Mouse (Mus musculus) limb, embryonic 12.5 days (tissue): ENCODE data around the gene Filip1. TPM values are rescaled to one million over a fixed set of nuclear protein-coding genes. Genes with fewer than 3 reads are reported as not detected.

ENCODE experiments used
- ATAC-seq: fragments of 200-750 bp; cut with Nextera tagmentation; 2 replicates; pipeline ENCODE4 v1.8.0; 2017; ENCODE audit warnings: low read depth, moderate TSS enrichment; ENCODE audit not compliant: insufficient number of reproducible peaks, insufficient read depth, low FRiP score, low TSS enrichment
- H3K27ac ChIP-seq: fragments of 300-500 bp; sonication (generic); 2 replicates; pipeline ENCODE4 v1.5.1; 2016; ENCODE audit warnings: mild to moderate bottlenecking, moderate library complexity
- H3K27me3 ChIP-seq: fragments of 300-500 bp; sonication (generic); 2 replicates; pipeline ENCODE4 v1.6.1; 2016; ENCODE audit warnings: mild to moderate bottlenecking, moderate library complexity
- H3K36me3 ChIP-seq: fragments of 300-500 bp; sonication (generic); 2 replicates; pipeline ENCODE4 v1.6.1; 2016; ENCODE audit warnings: mild to moderate bottlenecking, moderate library complexity
- H3K4me1 ChIP-seq: fragments of 300-500 bp; sonication (generic); replicated peaks from 2 replicates; pipeline ENCODE4 v1.6.1; 2016
- H3K4me2 ChIP-seq: fragments of 300-500 bp; sonication (generic); 2 replicates; pipeline ENCODE4 v1.6.1; 2016; ENCODE audit warnings: mild to moderate bottlenecking, moderate library complexity
- H3K4me3 ChIP-seq: fragments of 300-500 bp; sonication (generic); replicated peaks from 2 replicates; pipeline ENCODE4 v1.5.1; 2016; ENCODE audit warnings: mild to moderate bottlenecking
- H3K9ac ChIP-seq: fragments of 300-500 bp; sonication (generic); replicated peaks from 2 replicates; pipeline ENCODE4 v1.6.1; 2016; ENCODE audit warnings: mild to moderate bottlenecking, moderate library complexity
- H3K9me3 ChIP-seq: fragments of 300-500 bp; sonication (generic); 2 replicates; pipeline ENCODE4 v1.6.1; 2016; ENCODE audit warnings: mild to moderate bottlenecking, moderate library complexity
- WGBS: fragments of 180-500 bp; shearing (Covaris S2); methylation state at CpG from one replicate; pipeline ENCODE4 v1.1.7; 2016; 5-methylcytosine and 5-hydroxymethylcytosine counted together
- polyA plus RNA-seq: library from polyadenylated mRNA; unstranded; fragments of >200 nt; fragmentation: Nextera tagmentation; extraction: Ambion mirVana; gene quantifications from 2 replicates; pipeline ENCODE4 v1.2.1, GENCODE M21; 2016

Gene Filip1
- polyA plus RNA-seq, 1 experiment from 2014 or later: 1.6 TPM

GRCm38 (mm10) chr9:80021648-80022047 is 9.0 kb upstream of the Filip1 start:
- H3K36me3 ChIP-seq: no peaks in the 10 kb centered on the region
- H3K27me3 ChIP-seq: no peaks in the 10 kb centered on the region
- H3K9ac ChIP-seq: no peak overlapping the region
- H3K4me1 ChIP-seq: no peaks in the 10 kb centered on the region
- H3K9me3 ChIP-seq: no peaks in the 10 kb centered on the region
- H3K27ac ChIP-seq: no peak overlapping the region
- H3K4me2 ChIP-seq: no peak overlapping the region
- WGBS: 35% methylated on average over 1 of the region's 1 CpGs
- no peak for ATAC-seq
- H3K4me3 ChIP-seq: no peak overlapping the region

GRCm38 (mm10) chr9:80020429-80020828 is 7.8 kb upstream of the Filip1 start:
- Histone ChIP-seq H3K27ac (no peak overlapping the region), H3K9ac (no peak overlapping the region), H3K27me3 (no peaks in the 10 kb centered on the region), H3K4me1 (no peaks in the 10 kb centered on the region), H3K9me3 (no peaks in the 10 kb centered on the region), H3K4me3 (no peak overlapping the region), H3K36me3 (no peaks in the 10 kb centered on the region), H3K4me2 (no peak overlapping the region)
- no peak for ATAC-seq
- WGBS: 53% methylated on average over 3 of the region's 3 CpGs

- WGBS: 69% methylated on average over 13 of the region's 13 CpGs
These were observed 635 bp downstream of the Filip1 start for GRCm38 (mm10) chr9:80012016-80012415.

GRCm38 (mm10) chr9:80002394-80003188 is 10.1 kb downstream of the Filip1 start:
- H3K36me3 ChIP-seq: no peaks in the 10 kb centered on the region
- H3K27me3 ChIP-seq: no peaks in the 10 kb centered on the region
- no peak overlapping the region for H3K4me2 ChIP-seq
- no peaks in the 10 kb centered on the region for H3K4me1 ChIP-seq
- H3K27ac ChIP-seq: no peak overlapping the region
- H3K9me3 ChIP-seq: no peaks in the 10 kb centered on the region
- 47% methylated on average over 14 of the region's 14 CpGs for WGBS
- no peak overlapping the region for H3K4me3 ChIP-seq
- H3K9ac ChIP-seq: no peak overlapping the region
- ATAC-seq: no peak

More at GRCm38 (mm10) chr9:80012016-80012415, 635 bp downstream of the Filip1 start:
- no peaks in the 10 kb centered on the region for H3K4me1 ChIP-seq
- H3K27ac ChIP-seq: no peak overlapping the region
- H3K9ac ChIP-seq: no peak overlapping the region
- no peak overlapping the region for H3K4me3 ChIP-seq
- no peak for ATAC-seq
- H3K27me3 ChIP-seq: no peaks in the 10 kb centered on the region
- no peaks in the 10 kb centered on the region for H3K36me3 ChIP-seq
- H3K9me3 ChIP-seq: no peaks in the 10 kb centered on the region
- H3K4me2 ChIP-seq: no peak overlapping the region

GRCm38 (mm10) chr9:79997282-79997681 is 15.4 kb downstream of the Filip1 start:
- no peaks in the 10 kb centered on the region for H3K27me3 ChIP-seq
- no peak overlapping the region for H3K27ac ChIP-seq
- H3K36me3 ChIP-seq: no peaks in the 10 kb centered on the region
- WGBS: 85% methylated on average over 6 of the region's 6 CpGs
- no peaks in the 10 kb centered on the region for H3K4me1 ChIP-seq
- H3K4me3 ChIP-seq: no peak overlapping the region
- no peaks in the 10 kb centered on the region for H3K9me3 ChIP-seq
- H3K9ac ChIP-seq: no peak overlapping the region
- no peak for ATAC-seq
- no peak overlapping the region for H3K4me2 ChIP-seq

- Histone ChIP-seq H3K4me2 (no peak overlapping the region), H3K27me3 (no peaks in the 10 kb centered on the region), H3K36me3 (no peaks in the 10 kb centered on the region), H3K27ac (no peak overlapping the region), H3K4me3 (no peak overlapping the region), H3K9ac (no peak overlapping the region), H3K9me3 (no peaks in the 10 kb centered on the region), H3K4me1 (no peaks in the 10 kb centered on the region)
- no peak for ATAC-seq
- WGBS: 91% methylated on average over 5 of the region's 5 CpGs
These were observed 18.4 kb downstream of the Filip1 start for GRCm38 (mm10) chr9:79994296-79994695.

- H3K9ac ChIP-seq: no peak overlapping the region
- WGBS: 82% methylated on average over 4 of the region's 4 CpGs
- no peak overlapping the region for H3K27ac ChIP-seq
- no peak overlapping the region for H3K4me3 ChIP-seq
- no peaks in the 10 kb centered on the region for H3K27me3 ChIP-seq
- no peak overlapping the region for H3K4me2 ChIP-seq
- no peaks in the 10 kb centered on the region for H3K9me3 ChIP-seq
- no peak for ATAC-seq
- no peaks in the 10 kb centered on the region for H3K36me3 ChIP-seq
- no peaks in the 10 kb centered on the region for H3K4me1 ChIP-seq
These were observed 19.6 kb downstream of the Filip1 start for GRCm38 (mm10) chr9:79993066-79993465.

- no peak overlapping the region for H3K4me3 ChIP-seq
- H3K4me1 ChIP-seq: no peaks in the 10 kb centered on the region
- no peaks in the 10 kb centered on the region for H3K36me3 ChIP-seq
- no peak overlapping the region for H3K27ac ChIP-seq
- no peak for ATAC-seq
- no peak overlapping the region for H3K4me2 ChIP-seq
- H3K27me3 ChIP-seq: no peaks in the 10 kb centered on the region
- no peak overlapping the region for H3K9ac ChIP-seq
- H3K9me3 ChIP-seq: no peaks in the 10 kb centered on the region
- WGBS: 90% methylated on average over 16 of the region's 16 CpGs
These were observed 22.1 kb downstream of the Filip1 start for GRCm38 (mm10) chr9:79990456-79991017.

- Histone ChIP-seq H3K27ac (no peak overlapping the region), H3K4me3 (no peak overlapping the region), H3K36me3 (no peaks in the 10 kb centered on the region), H3K4me2 (no peak overlapping the region), H3K9me3 (0 out of 2 replicates have a peak, but pooled peaks cover 3% of the 10 kb centered on the region), H3K9ac (no peak overlapping the region), H3K27me3 (no peaks in the 10 kb centered on the region), H3K4me1 (no peaks in the 10 kb centered on the region)
- no peak for ATAC-seq
- 77% methylated on average over 1 of the region's 1 CpGs for WGBS
These were observed 22.9 kb downstream of the Filip1 start for GRCm38 (mm10) chr9:79989703-79990102.

- no peak overlapping the region for H3K27ac ChIP-seq
- no peak overlapping the region for H3K9ac ChIP-seq
- H3K36me3 ChIP-seq: no peaks in the 10 kb centered on the region
- H3K4me1 ChIP-seq: no peaks in the 10 kb centered on the region
- H3K4me3 ChIP-seq: no peak overlapping the region
- 0 out of 2 replicates have a peak, but pooled peaks cover 3% of the 10 kb centered on the region for H3K9me3 ChIP-seq
- no peak overlapping the region for H3K4me2 ChIP-seq
- no peaks in the 10 kb centered on the region for H3K27me3 ChIP-seq
- 87% methylated on average over 1 of the region's 1 CpGs for WGBS
- no peak for ATAC-seq
These were observed 23.6 kb downstream of the Filip1 start for GRCm38 (mm10) chr9:79989061-79989460.

GRCm38 (mm10) chr9:79983244-79983643 is 29.4 kb downstream of the Filip1 start:
- H3K4me3 ChIP-seq: no peak overlapping the region
- H3K9me3 ChIP-seq: 0 out of 2 replicates have a peak, but pooled peaks cover 3% of the 10 kb centered on the region
- H3K27ac ChIP-seq: no peak overlapping the region
- H3K4me2 ChIP-seq: no peak overlapping the region
- no peaks in the 10 kb centered on the region for H3K36me3 ChIP-seq
- no peak overlapping the region for H3K9ac ChIP-seq
- peaks cover 6% of the 10 kb centered on the region; the same call in 1 of the 2 replicates for H3K4me1 ChIP-seq
- WGBS: 70% methylated on average over 10 of the region's 10 CpGs
- H3K27me3 ChIP-seq: no peaks in the 10 kb centered on the region
- ATAC-seq: no peak
